In the genomic region with DNA sequence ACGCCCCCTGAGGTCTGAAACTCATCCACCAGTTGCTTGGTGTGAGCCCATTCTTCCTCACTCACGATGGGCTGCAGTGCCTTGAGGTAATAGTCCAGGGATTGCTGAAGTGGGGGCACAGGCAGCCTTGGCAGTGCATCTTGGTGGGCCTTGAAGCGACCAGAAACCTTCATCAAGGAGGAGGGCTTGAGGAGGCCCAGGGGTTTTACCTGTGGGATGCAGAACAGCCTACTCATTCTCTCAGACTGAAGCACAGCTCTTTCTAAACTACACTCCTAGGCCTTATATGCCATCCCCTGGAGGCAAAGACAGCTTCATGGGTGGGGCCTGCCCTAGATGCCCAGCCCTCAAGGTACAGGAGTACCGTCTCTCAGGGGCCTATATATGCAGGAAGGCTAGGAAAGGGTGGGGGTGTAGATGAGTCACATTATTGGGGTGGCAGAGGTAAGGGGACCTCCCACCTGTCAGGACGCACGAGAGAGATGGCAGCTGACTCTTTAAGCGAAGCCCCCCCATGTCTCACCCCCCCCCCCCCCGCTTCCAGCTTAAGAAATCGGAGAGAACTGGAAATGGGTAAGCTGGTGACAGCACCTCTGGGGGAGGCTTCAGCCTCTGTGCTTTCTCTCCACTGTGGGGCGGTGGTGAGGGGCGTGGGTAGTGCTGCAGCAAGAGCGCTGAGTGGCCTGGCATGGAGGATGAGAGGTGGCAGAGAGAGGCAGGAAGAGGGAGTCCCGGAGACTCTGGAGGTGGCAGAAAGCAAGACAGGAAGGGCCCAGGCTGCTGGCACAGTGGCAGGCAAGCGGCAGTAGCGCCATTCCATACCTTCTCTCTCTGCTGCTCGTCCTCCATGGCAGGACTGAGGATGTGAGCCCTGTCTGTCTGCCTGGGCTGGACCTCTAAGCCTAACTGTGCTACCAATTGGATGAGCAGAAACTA, we compare ENCODE assay signal across 8 mouse cellular contexts. TPM values are rescaled to one million over a fixed set of nuclear protein-coding genes. Genes with fewer than 3 reads are reported as not detected.
A peak's percentile ranks its signal among the peaks of the same experiment; 100 is the strongest.
DNase-seq lines count a peak whose midpoint lies in the region; ATAC-seq and TF ChIP-seq lines count a peak whose summit lies in the region.

No protein-coding gene starts in this region.

- ATAC-seq in hindbrain, embryonic 16.5 days: no peak
- no peak for ATAC-seq in neural tube, embryonic 12.5 days (ENCODE audit: low FRiP score, low read depth)

- no peak overlapping the region for H3K27ac ChIP-seq in cerebellum, adult 2 months (ENCODE audit: insufficient read depth, low read length)
- H3K27ac ChIP-seq in layer of hippocampus, adult 2 months: peak overlapping the region; percentile 98
- H3K27ac ChIP-seq in hindbrain, embryonic 16.5 days (ENCODE audit: low read depth, low read length): no peak overlapping the region
- no peak overlapping the region for H3K27ac ChIP-seq in neural tube, embryonic 12.5 days

- peak in 1 of 2 experiments; percentile 49 for DNase-seq in cerebellum, adult 2 months
- DNase-seq in cerebellum, adult 8-10 months: no peak
- peak; percentile 55 to 62 for DNase-seq in layer of hippocampus, adult 2 months (ENCODE audit: low spot score in 2 of 2)
- no peak for DNase-seq in layer of hippocampus, postnatal 10 days (ENCODE audit: low spot score in 2 of 2)
- no peak for DNase-seq in yolk sac, embryonic 10.5 days (ENCODE audit: low spot score)
- DNase-seq in spleen, postnatal 36 days (ENCODE audit: low spot score in 2 of 2): no peak

- peak overlapping the region; percentile 68 for H3K4me3 ChIP-seq in cerebellum, adult 2 months (replicated peaks; ENCODE audit: insufficient read depth, low read depth, low read length)
- peak overlapping the region; percentile 93 for H3K4me3 ChIP-seq in layer of hippocampus, adult 2 months
- H3K4me3 ChIP-seq in hindbrain, embryonic 16.5 days (ENCODE audit: low read length): no peak overlapping the region; the same call in 1 of the 2 replicates
- no peak overlapping the region for H3K4me3 ChIP-seq in neural tube, embryonic 12.5 days

- 45% methylated on average over 16 of the region's 16 CpGs for WGBS in cerebellum, adult 2 months
- WGBS in hindbrain, embryonic 16.5 days: 76% methylated on average over 16 of the region's 16 CpGs
- WGBS in neural tube, embryonic 12.5 days: 80% methylated on average over 16 of the region's 16 CpGs

- peak overlapping the region; percentile 2; the same call in 1 of the 2 replicates for H3K9ac ChIP-seq in hindbrain, embryonic 16.5 days (ENCODE audit: low read depth, low read length)
- H3K9ac ChIP-seq in neural tube, embryonic 12.5 days: no peak overlapping the region

- H3K4me2 ChIP-seq in hindbrain, embryonic 16.5 days (ENCODE audit: low read length): peak overlapping the region; percentile 77
- peak overlapping the region; percentile 75 for H3K4me2 ChIP-seq in neural tube, embryonic 12.5 days (replicated peaks)

- peaks cover 20% of the 10 kb centered on the region for H3K36me3 ChIP-seq in hindbrain, embryonic 16.5 days (ENCODE audit: control insufficient read depth, insufficient read depth, low read length)
- H3K36me3 ChIP-seq in neural tube, embryonic 12.5 days: peaks cover 13% of the 10 kb centered on the region

- H3K4me1 ChIP-seq in cerebellum, adult 2 months (ENCODE audit: control insufficient read depth, insufficient read depth, low read length): peaks cover 8% of the 10 kb centered on the region
- H3K4me1 ChIP-seq in hindbrain, embryonic 16.5 days (ENCODE audit: control insufficient read depth, insufficient read depth, low read depth, low read length): peaks cover 36% of the 10 kb centered on the region
- H3K4me1 ChIP-seq in neural tube, embryonic 12.5 days: peaks cover 32% of the 10 kb centered on the region

- no peaks in the 10 kb centered on the region for H3K27me3 ChIP-seq in cerebellum, adult 2 months (ENCODE audit: control insufficient read depth, insufficient read depth, low read length)
- H3K27me3 ChIP-seq in hindbrain, embryonic 16.5 days (replicated peaks; ENCODE audit: control insufficient read depth, insufficient read depth, low read length): no peaks in the 10 kb centered on the region
- H3K27me3 ChIP-seq in neural tube, embryonic 12.5 days (replicated peaks): no peaks in the 10 kb centered on the region

- H3K9me3 ChIP-seq in hindbrain, embryonic 16.5 days (ENCODE audit: control insufficient read depth, low read length): no peaks in the 10 kb centered on the region
- no peaks in the 10 kb centered on the region for H3K9me3 ChIP-seq in neural tube, embryonic 12.5 days

- no peak for TF ChIP-seq POLR2A in cerebellum, adult 2 months (IDR thresholded peaks at IDR 0.05; ENCODE audit: borderline replicate concordance, insufficient read depth, low read length)

- no peak for TF ChIP-seq CTCF in cerebellum, adult 2 months (IDR thresholded peaks at IDR 0.05; ENCODE audit: borderline replicate concordance, insufficient read depth, low read depth, low read length)
- peak; percentile 48 for TF ChIP-seq CTCF in layer of hippocampus, adult 2 months (conservative IDR thresholded peaks at IDR 0.05)

RNA-seq across cellular contexts. Expression of gene Crat, which starts 2.3 kb away (rescaled TPM):
- polyA plus RNA-seq in cerebellum, adult 2 months (2012; rRNA removed): 50.9 and 52.1 TPM in 2 replicates
- 10 to 100 TPM; 50.9 to 51.6 TPM for total RNA-seq in layer of hippocampus, adult 2 months (2021)
- total RNA-seq in layer of hippocampus, postnatal 10 days (2021): 10 to 100 TPM; 39.0 to 41.9 TPM
- polyA plus RNA-seq in hindbrain, embryonic 16.5 days (2015; fragmentation: Nextera tagmentation; extraction: Ambion mirVana): 25.4 and 30.8 TPM in 2 replicates
- 26.0 and 27.7 TPM in 2 replicates for polyA plus RNA-seq in neural tube, embryonic 12.5 days (2016; fragmentation: Nextera tagmentation; extraction: Ambion mirVana)

RNA-seq across cellular contexts. Expression of gene Ptpa, which starts 2.5 kb away (rescaled TPM):
- 204 and 207 TPM in 2 replicates for polyA plus RNA-seq in cerebellum, adult 2 months (2012; rRNA removed)
- 100 to 1,000 TPM; 152 to 168 TPM for total RNA-seq in layer of hippocampus, adult 2 months (2021)
- total RNA-seq in layer of hippocampus, postnatal 10 days (2021): 100 to 1,000 TPM; 144 to 159 TPM
- 153 and 159 TPM in 2 replicates for polyA plus RNA-seq in hindbrain, embryonic 16.5 days (2015; fragmentation: Nextera tagmentation; extraction: Ambion mirVana)
- polyA plus RNA-seq in neural tube, embryonic 12.5 days (2016; fragmentation: Nextera tagmentation; extraction: Ambion mirVana): 129 and 135 TPM in 2 replicates

RNA-seq across cellular contexts. Expression of gene Dolpp1, which starts 21.3 kb away (rescaled TPM):
- 50.5 and 55.9 TPM in 2 replicates for polyA plus RNA-seq in cerebellum, adult 2 months (2012; rRNA removed)
- total RNA-seq in layer of hippocampus, adult 2 months (2021): 10 to 100 TPM; 22.8 to 24.0 TPM
- 10 to 100 TPM; 31.7 to 37.4 TPM for total RNA-seq in layer of hippocampus, postnatal 10 days (2021)
- 63.7 and 67.7 TPM in 2 replicates for polyA plus RNA-seq in hindbrain, embryonic 16.5 days (2015; fragmentation: Nextera tagmentation; extraction: Ambion mirVana)
- 51.9 and 52.3 TPM in 2 replicates for polyA plus RNA-seq in neural tube, embryonic 12.5 days (2016; fragmentation: Nextera tagmentation; extraction: Ambion mirVana)

RNA-seq across cellular contexts. Expression of gene Miga2, which starts 49.3 kb away (rescaled TPM):
- 108 and 114 TPM in 2 replicates for polyA plus RNA-seq in cerebellum, adult 2 months (2012; rRNA removed)
- 100 to 1,000 TPM; 112 to 120 TPM for total RNA-seq in layer of hippocampus, adult 2 months (2021)
- 100 to 1,000 TPM; 101 to 112 TPM for total RNA-seq in layer of hippocampus, postnatal 10 days (2021)
- polyA plus RNA-seq in hindbrain, embryonic 16.5 days (2015; fragmentation: Nextera tagmentation; extraction: Ambion mirVana): 38.2 and 39.7 TPM in 2 replicates
- polyA plus RNA-seq in neural tube, embryonic 12.5 days (2016; fragmentation: Nextera tagmentation; extraction: Ambion mirVana): 28.5 and 31.8 TPM in 2 replicates

RNA-seq across cellular contexts. Expression of gene Sh3glb2, which starts 54.2 kb away (rescaled TPM):
- 509 and 525 TPM in 2 replicates for polyA plus RNA-seq in cerebellum, adult 2 months (2012; rRNA removed)
- 100 to 1,000 TPM; 287 to 288 TPM for total RNA-seq in layer of hippocampus, adult 2 months (2021)
- total RNA-seq in layer of hippocampus, postnatal 10 days (2021): 100 to 1,000 TPM; 209 to 233 TPM
- 208 and 221 TPM in 2 replicates for polyA plus RNA-seq in hindbrain, embryonic 16.5 days (2015; fragmentation: Nextera tagmentation; extraction: Ambion mirVana)
- 105 and 118 TPM in 2 replicates for polyA plus RNA-seq in neural tube, embryonic 12.5 days (2016; fragmentation: Nextera tagmentation; extraction: Ambion mirVana)

Comparison
In these comparisons a context has a peak if more than half of its experiments do, and no peak if none do; other contexts are left out.
1. DNase-seq: peak in layer of hippocampus, adult 2 months (2 of 2); none in cerebellum, adult 8-10 months (single experiment), layer of hippocampus, postnatal 10 days (0 of 2), yolk sac, embryonic 10.5 days (single experiment) and spleen, postnatal 36 days (0 of 2).
2. H3K4me3 ChIP-seq: peak in cerebellum, adult 2 months (single experiment) and layer of hippocampus, adult 2 months (single experiment); none in hindbrain, embryonic 16.5 days (single experiment) and neural tube, embryonic 12.5 days (single experiment).